Mouse (Mus musculus) neural tube, embryonic 14.5 days (tissue): Measurements from ENCODE around the gene Dgki. TPM values are rescaled to one million over a fixed set of nuclear protein-coding genes. Genes with fewer than 3 reads are reported as not detected.

ENCODE experiments used
- ATAC-seq: fragments of 200-750 bp; cut with Nextera tagmentation; 2 replicates; pipeline ENCODE4 v1.8.0; 2017; ENCODE audit warnings: low read depth, mild to moderate bottlenecking, moderate TSS enrichment, moderate library complexity
- H3K27ac ChIP-seq: fragments of 300-500 bp; sonication (generic); 2 replicates; pipeline ENCODE4 v1.5.1; 2014; ENCODE audit warnings: low read depth, mild to moderate bottlenecking, control low read depth, low read length, moderate library complexity, mixed read lengths
- H3K27me3 ChIP-seq: fragments of 300-500 bp; sonication (generic); 2 replicates; pipeline ENCODE4 v1.6.1; 2014; ENCODE audit warnings: low read length; ENCODE audit not compliant: control insufficient read depth, insufficient read depth
- H3K36me3 ChIP-seq: fragments of 300-500 bp; sonication (generic); 2 replicates; pipeline ENCODE4 v1.6.1; 2014; ENCODE audit warnings: low read length, mixed read lengths; ENCODE audit not compliant: control insufficient read depth, insufficient read depth
- H3K4me1 ChIP-seq: fragments of 300-500 bp; sonication (generic); 2 replicates; pipeline ENCODE4 v1.6.1; 2014; ENCODE audit warnings: low read length; ENCODE audit not compliant: control insufficient read depth, insufficient read depth
- H3K4me2 ChIP-seq: fragments of 300-500 bp; sonication (generic); 2 replicates; pipeline ENCODE4 v1.6.1; 2014; ENCODE audit warnings: mild to moderate bottlenecking, low read depth, low read length, control low read depth
- H3K4me3 ChIP-seq: fragments of 300-500 bp; sonication (generic); 2 replicates; pipeline ENCODE4 v1.5.1; 2014; ENCODE audit warnings: low read depth, low read length, control low read depth, mixed read lengths
- H3K9ac ChIP-seq: fragments of 300-500 bp; sonication (generic); replicated peaks from 2 replicates; pipeline ENCODE4 v1.6.1; 2014; ENCODE audit warnings: low read depth, mild to moderate bottlenecking, control low read depth, low read length, mixed read lengths
- H3K9me3 ChIP-seq: fragments of 300-500 bp; sonication (generic); 2 replicates; pipeline ENCODE4 v1.6.1; 2016; ENCODE audit warnings: low read length; ENCODE audit not compliant: control insufficient read depth
- WGBS: fragments of 180-500 bp; shearing (Covaris S2); extraction: QIAGEN DNeasy Blood & Tissue Kit; methylation state at CpG from one replicate; pipeline ENCODE4 v1.1.7; 2014; 5-methylcytosine and 5-hydroxymethylcytosine counted together
- polyA plus RNA-seq: library from polyadenylated mRNA; unstranded; fragments of >200 nt; fragmentation: Nextera tagmentation; extraction: Ambion mirVana; gene quantifications from 2 replicates; pipeline ENCODE4 v1.2.1, GENCODE M21; 2014

Gene Dgki
- polyA plus RNA-seq, 1 experiment from 2014 or later: 10.5 TPM

DNA sequence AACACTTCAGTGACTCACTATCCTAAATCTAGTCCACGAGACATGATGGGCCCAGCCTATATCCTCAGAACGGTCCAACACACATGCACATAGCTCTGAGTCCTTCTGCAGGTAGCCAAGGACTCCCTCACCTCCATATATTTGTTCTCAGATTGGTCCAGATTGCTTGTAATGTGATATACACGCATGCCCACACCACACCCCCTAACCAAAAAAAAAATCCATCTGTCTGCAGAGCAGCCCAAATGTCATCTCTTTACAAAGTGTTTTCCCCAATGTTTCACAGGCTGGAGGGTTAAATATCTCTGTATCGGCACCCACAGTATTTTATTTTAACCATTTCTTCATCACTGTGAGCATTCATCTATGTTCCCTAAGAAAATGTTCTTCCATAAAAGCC lies 58.5 kb downstream of the Dgki start:
- Histone ChIP-seq H3K27ac (no peak overlapping the region), H3K9ac (no peak overlapping the region), H3K27me3 (no peaks in the 10 kb centered on the region), H3K4me1 (no peaks in the 10 kb centered on the region), H3K4me2 (no peak overlapping the region), H3K9me3 (no peaks in the 10 kb centered on the region), H3K4me3 (no peak overlapping the region), H3K36me3 (no peaks in the 10 kb centered on the region)
- 88% methylated on average over 4 of the region's 4 CpGs for WGBS
- no peak for ATAC-seq

- Histone ChIP-seq H3K4me3 (no peak overlapping the region), H3K36me3 (no peaks in the 10 kb centered on the region), H3K27ac (no peak overlapping the region), H3K9ac (no peak overlapping the region), H3K27me3 (no peaks in the 10 kb centered on the region), H3K4me1 (no peaks in the 10 kb centered on the region), H3K9me3 (no peaks in the 10 kb centered on the region), H3K4me2 (no peak overlapping the region)
- WGBS: 75% methylated on average over 7 of the region's 7 CpGs
- ATAC-seq: no peak
Measured at GRCm38 (mm10) chr6:37240140-37240539, 59.8 kb downstream of the Dgki start.

DNA sequence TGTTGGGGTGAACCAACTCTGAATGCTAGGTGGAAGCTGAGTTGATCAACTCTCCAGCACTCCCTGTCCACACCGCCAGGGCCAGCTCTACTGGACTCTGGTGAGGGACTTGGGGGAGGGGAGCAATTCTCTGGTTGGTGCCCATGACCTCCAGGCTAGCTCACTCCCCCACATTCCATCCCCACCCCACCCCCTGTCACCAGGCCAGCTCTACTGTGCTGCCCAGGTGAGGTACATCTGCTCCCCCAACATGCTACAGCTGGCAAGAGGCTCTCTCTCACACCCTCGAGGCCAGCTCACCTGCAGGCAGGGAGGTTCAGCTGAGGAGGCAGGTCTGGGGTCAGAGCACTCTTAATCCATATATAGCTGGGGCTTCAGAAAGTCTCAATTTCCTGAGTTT lies 63.1 kb downstream of the Dgki start:
- H3K9me3 ChIP-seq: no peaks in the 10 kb centered on the region
- WGBS: 73% methylated on average over 2 of the region's 2 CpGs
- no peak overlapping the region for H3K4me3 ChIP-seq
- H3K36me3 ChIP-seq: no peaks in the 10 kb centered on the region
- no peak overlapping the region for H3K9ac ChIP-seq
- H3K4me2 ChIP-seq: no peak overlapping the region
- ATAC-seq: no peak
- H3K27ac ChIP-seq: no peak overlapping the region
- H3K4me1 ChIP-seq: no peaks in the 10 kb centered on the region
- H3K27me3 ChIP-seq: no peaks in the 10 kb centered on the region

- no peak for ATAC-seq
- Histone ChIP-seq H3K4me1 (no peaks in the 10 kb centered on the region), H3K4me3 (no peak overlapping the region), H3K27me3 (no peaks in the 10 kb centered on the region), H3K36me3 (no peaks in the 10 kb centered on the region), H3K9ac (no peak overlapping the region), H3K9me3 (no peaks in the 10 kb centered on the region), H3K4me2 (no peak overlapping the region), H3K27ac (no peak overlapping the region)
- 66% methylated on average over 6 of the region's 6 CpGs for WGBS
Measured at GRCm38 (mm10) chr6:37231148-37231547, 68.8 kb downstream of the Dgki start.

DNA sequence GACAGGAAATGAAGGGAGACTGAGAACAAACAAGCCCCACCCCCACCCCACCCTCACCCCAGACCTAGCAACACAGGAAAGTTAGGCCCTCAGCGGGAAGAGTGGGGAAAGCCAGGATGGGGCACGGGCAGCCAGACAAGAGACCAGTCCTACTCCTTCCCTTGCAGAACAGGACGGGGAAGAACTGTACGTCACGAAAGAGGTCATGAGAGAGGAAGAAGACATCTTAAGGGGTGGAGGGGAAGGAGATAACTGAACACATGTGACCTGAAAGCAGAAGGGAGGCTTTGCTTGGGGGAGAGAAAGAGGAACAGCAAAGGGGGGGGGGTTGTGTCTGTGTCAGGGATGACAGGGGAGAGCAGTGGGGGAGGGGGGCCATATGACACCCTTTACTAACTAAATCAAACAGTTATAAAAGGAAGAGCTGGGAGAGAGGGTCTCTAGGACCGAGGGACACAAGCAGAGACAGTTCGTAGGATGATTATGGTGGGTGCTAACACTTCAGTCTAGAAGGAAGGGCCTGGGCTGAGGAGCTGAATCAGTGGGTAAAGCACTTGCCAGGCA lies 77.0 kb downstream of the Dgki start:
- Histone ChIP-seq H3K27ac (no peak overlapping the region), H3K9me3 (no peaks in the 10 kb centered on the region), H3K4me2 (no peak overlapping the region), H3K9ac (no peak overlapping the region), H3K4me1 (no peaks in the 10 kb centered on the region), H3K4me3 (no peak overlapping the region), H3K36me3 (no peaks in the 10 kb centered on the region), H3K27me3 (no peaks in the 10 kb centered on the region)
- ATAC-seq: no peak
- WGBS: 60% methylated on average over 7 of the region's 7 CpGs

- ATAC-seq: no peak
- 63% methylated on average over 6 of the region's 6 CpGs for WGBS
Measured at GRCm38 (mm10) chr6:37222016-37222415, 78.0 kb downstream of the Dgki start.

GRCm38 (mm10) chr6:37219110-37219509 lies 80.9 kb downstream of the Dgki start:
- no peak for ATAC-seq
- no peak overlapping the region for H3K27ac ChIP-seq
- H3K27me3 ChIP-seq: no peaks in the 10 kb centered on the region
- H3K4me1 ChIP-seq: peaks cover 15% of the 10 kb centered on the region; the same call in 1 of the 2 replicates
- no peaks in the 10 kb centered on the region for H3K9me3 ChIP-seq
- H3K36me3 ChIP-seq: no peaks in the 10 kb centered on the region
- H3K9ac ChIP-seq: no peak overlapping the region
- H3K4me2 ChIP-seq: no peak overlapping the region
- 91% methylated on average over 4 of the region's 4 CpGs for WGBS
- H3K4me3 ChIP-seq: no peak overlapping the region

More at GRCm38 (mm10) chr6:37222016-37222415, 78.0 kb downstream of the Dgki start:
- Histone ChIP-seq H3K27ac (no peak overlapping the region), H3K36me3 (no peaks in the 10 kb centered on the region), H3K9ac (no peak overlapping the region), H3K27me3 (no peaks in the 10 kb centered on the region), H3K4me3 (no peak overlapping the region), H3K9me3 (no peaks in the 10 kb centered on the region), H3K4me1 (no peaks in the 10 kb centered on the region; the same call in 1 of the 2 replicates), H3K4me2 (no peak overlapping the region)

GRCm38 (mm10) chr6:37216342-37216763 lies 83.6 kb downstream of the Dgki start:
- H3K27me3 ChIP-seq: no peaks in the 10 kb centered on the region
- no peak overlapping the region for H3K4me3 ChIP-seq
- no peaks in the 10 kb centered on the region for H3K36me3 ChIP-seq
- peak; percentile 65; the same call in 1 of the 2 replicates for ATAC-seq
- peak overlapping the region; percentile 39 for H3K27ac ChIP-seq
- no peak overlapping the region for H3K9ac ChIP-seq
- no peak overlapping the region for H3K4me2 ChIP-seq
- H3K9me3 ChIP-seq: no peaks in the 10 kb centered on the region
- 43% methylated on average over 4 of the region's 4 CpGs for WGBS
- peaks cover 19% of the 10 kb centered on the region for H3K4me1 ChIP-seq

DNA sequence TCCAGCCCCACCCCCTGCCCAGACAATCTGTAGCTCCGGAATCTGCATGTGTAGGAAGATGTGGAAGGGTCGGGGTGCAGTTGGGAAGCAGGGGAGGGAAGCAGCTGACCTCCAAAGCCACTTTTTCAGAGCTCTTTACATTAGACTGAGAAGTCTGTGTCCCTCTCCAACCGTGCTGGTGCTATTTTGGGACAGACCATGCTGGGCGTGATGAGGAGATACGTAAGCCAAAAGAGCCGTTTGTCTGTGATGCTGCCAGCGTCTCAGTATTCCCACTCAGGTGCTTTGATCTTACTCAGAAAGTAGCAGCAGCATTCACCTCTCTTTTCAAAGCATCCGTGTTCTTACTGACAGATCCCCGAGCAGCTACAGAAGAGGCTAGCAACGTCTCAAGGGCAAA lies 84.3 kb downstream of the Dgki start:
- Histone ChIP-seq H3K27me3 (no peaks in the 10 kb centered on the region), H3K4me2 (no peak overlapping the region), H3K9ac (no peak overlapping the region), H3K36me3 (no peaks in the 10 kb centered on the region), H3K27ac (no peak overlapping the region), H3K4me3 (no peak overlapping the region), H3K9me3 (no peaks in the 10 kb centered on the region), H3K4me1 (peaks cover 23% of the 10 kb centered on the region)
- ATAC-seq: no peak
- 47% methylated on average over 10 of the region's 10 CpGs for WGBS
